Mouse (Mus musculus) heart, postnatal 0 days (tissue): ENCODE data around the gene St6galnac3. TPM values are rescaled to one million over a fixed set of nuclear protein-coding genes. Genes with fewer than 3 reads are reported as not detected.

Experiments used
- ATAC-seq: fragments of 200-750 bp; cut with Nextera tagmentation; 2 replicates; pipeline ENCODE4 v1.8.0; 2017; ENCODE audit warnings: low read depth, moderate number of reproducible peaks, moderate library complexity; ENCODE audit not compliant: insufficient read depth
- DNase-seq: peaks from one replicate; pipeline ENCODE4 v3.0.0-alpha.2; 2016; ENCODE audit warnings: low spot score
- H3K27ac ChIP-seq: fragments of 300-500 bp; sonication (generic); 2 replicates; pipeline ENCODE4 v1.5.1; 2014; ENCODE audit warnings: low read depth, mild to moderate bottlenecking
- H3K27me3 ChIP-seq: fragments of 300-500 bp; sonication (generic); 2 replicates; pipeline ENCODE4 v1.6.1; 2014; ENCODE audit warnings: low read length, mixed read lengths; ENCODE audit not compliant: control insufficient read depth, insufficient read depth
- H3K36me3 ChIP-seq: fragments of 300-500 bp; sonication (generic); replicated peaks from 2 replicates; pipeline ENCODE4 v1.6.1; 2014; ENCODE audit warnings: low read length, mixed read lengths; ENCODE audit not compliant: control insufficient read depth, insufficient read depth
- H3K4me1 ChIP-seq: fragments of 300-500 bp; sonication (generic); 2 replicates; pipeline ENCODE4 v1.6.1; 2014; ENCODE audit warnings: antibody characterized with exemption; ENCODE audit not compliant: control insufficient read depth, insufficient read depth
- H3K4me2 ChIP-seq: fragments of 300-500 bp; sonication (generic); 2 replicates; pipeline ENCODE4 v1.6.1; 2014; ENCODE audit warnings: low read depth, mild to moderate bottlenecking, low read length, moderate library complexity
- H3K4me3 ChIP-seq: fragments of 300-500 bp; sonication (generic); 2 replicates; pipeline ENCODE4 v1.5.1; 2014; ENCODE audit warnings: low read depth, low read length
- H3K9ac ChIP-seq: fragments of 300-500 bp; sonication (generic); replicated peaks from 2 replicates; pipeline ENCODE4 v1.6.1; 2014; ENCODE audit warnings: low read depth, low read length, mixed read lengths
- H3K9me3 ChIP-seq: fragments of 300-500 bp; sonication (generic); replicated peaks from 2 replicates; pipeline ENCODE4 v1.6.1; 2016; ENCODE audit warnings: low read length; ENCODE audit not compliant: control insufficient read depth
- CTCF ChIP-seq: IDR thresholded peaks from 2 replicates; pipeline ENCODE4 v1.5.1; 2016; ENCODE audit warnings: antibody characterized with exemption, control low read depth, low read depth
- EP300 ChIP-seq: IDR thresholded peaks from 2 replicates; pipeline ENCODE4 v1.6.1; 2016; ENCODE audit warnings: antibody characterized with exemption, low read depth
- WGBS: fragments of 180-500 bp; shearing (Covaris S2); extraction: QIAGEN DNeasy Blood & Tissue Kit; methylation state at CpG from one replicate; pipeline ENCODE4 v1.1.7; 2014; 5-methylcytosine and 5-hydroxymethylcytosine counted together
- polyA plus RNA-seq: library from polyadenylated mRNA; unstranded; fragments of >200 nt; fragmentation: Nextera tagmentation; extraction: Ambion mirVana; gene quantifications from 2 replicates; pipeline ENCODE4 v1.2.1, GENCODE M21; 2015
- total RNA-seq: library from RNA; depleted of rRNA; stranded (reverse); fragments of >200 nt; gene quantifications from 2 replicates; pipeline ENCODE4 v1.2.3, GENCODE M21; 2014; ENCODE audit warnings: low replicate concordance

The St6galnac3 gene
- total and polyA plus RNA-seq, 2 experiments from 2014 or later: 9.7 to 22.5 TPM

GRCm38 (mm10) chr3:153176749-153177148 is 548.2 kb downstream of the St6galnac3 start:
- TF ChIP-seq EP300 (no peak), CTCF (no peak)
- Histone ChIP-seq H3K9me3 (no peaks in the 10 kb centered on the region), H3K4me3 (no peak overlapping the region), H3K27ac (no peak overlapping the region), H3K4me2 (no peak overlapping the region), H3K4me1 (no peaks in the 10 kb centered on the region), H3K9ac (no peak overlapping the region), H3K27me3 (no peaks in the 10 kb centered on the region), H3K36me3 (no peaks in the 10 kb centered on the region)
- 71% methylated on average over 4 of the region's 4 CpGs for WGBS
- DNase-seq: no peak
- no peak for ATAC-seq

GRCm38 (mm10) chr3:153176325-153176724 is 548.6 kb downstream of the St6galnac3 start:
- Histone ChIP-seq H3K27ac (no peak overlapping the region), H3K27me3 (no peaks in the 10 kb centered on the region), H3K9me3 (no peaks in the 10 kb centered on the region), H3K36me3 (no peaks in the 10 kb centered on the region), H3K9ac (no peak overlapping the region), H3K4me1 (no peaks in the 10 kb centered on the region), H3K4me3 (no peak overlapping the region), H3K4me2 (no peak overlapping the region)
- ATAC-seq: no peak
- WGBS: 55% methylated on average over 6 of the region's 6 CpGs
- TF ChIP-seq CTCF: no peak
- DNase-seq: no peak

- Histone ChIP-seq H3K4me1 (no peaks in the 10 kb centered on the region), H3K9ac (no peak overlapping the region), H3K4me3 (no peak overlapping the region), H3K27me3 (no peaks in the 10 kb centered on the region), H3K4me2 (no peak overlapping the region), H3K27ac (no peak overlapping the region), H3K36me3 (no peaks in the 10 kb centered on the region), H3K9me3 (no peaks in the 10 kb centered on the region)
- ATAC-seq (no peak), DNase-seq (no peak)
- no peak for TF ChIP-seq EP300
- no peak for TF ChIP-seq CTCF
- WGBS: 69% methylated on average over 11 of the region's 11 CpGs
Observed at GRCm38 (mm10) chr3:153174336-153175033, 550.5 kb downstream of the St6galnac3 start.

GRCm38 (mm10) chr3:153173567-153173966 is 551.4 kb downstream of the St6galnac3 start:
- Histone ChIP-seq H3K27me3 (no peaks in the 10 kb centered on the region), H3K9me3 (no peaks in the 10 kb centered on the region), H3K4me1 (no peaks in the 10 kb centered on the region), H3K4me2 (no peak overlapping the region), H3K4me3 (no peak overlapping the region), H3K27ac (no peak overlapping the region), H3K9ac (no peak overlapping the region), H3K36me3 (no peaks in the 10 kb centered on the region)
- TF ChIP-seq EP300 (no peak), CTCF (no peak)
- WGBS: 69% methylated on average over 2 of the region's 2 CpGs
- no peak for DNase-seq
- no peak for ATAC-seq

- WGBS: 84% methylated on average over 4 of the region's 4 CpGs
- no peaks in the 10 kb centered on the region for H3K27me3 ChIP-seq
- no peak overlapping the region for H3K27ac ChIP-seq
- H3K4me2 ChIP-seq: no peak overlapping the region
- TF ChIP-seq EP300 (no peak), CTCF (no peak)
- no peaks in the 10 kb centered on the region for H3K36me3 ChIP-seq
- no peaks in the 10 kb centered on the region for H3K9me3 ChIP-seq
- no peaks in the 10 kb centered on the region for H3K4me1 ChIP-seq
- DNase-seq (no peak), ATAC-seq (no peak)
- no peak overlapping the region for H3K9ac ChIP-seq
- H3K4me3 ChIP-seq: no peak overlapping the region
Observed at GRCm38 (mm10) chr3:153170146-153170545, 554.8 kb downstream of the St6galnac3 start.

- H3K4me1 ChIP-seq: no peaks in the 10 kb centered on the region
- TF ChIP-seq EP300 (no peak), CTCF (no peak)
- H3K27me3 ChIP-seq: no peaks in the 10 kb centered on the region
- no peaks in the 10 kb centered on the region for H3K36me3 ChIP-seq
- no peak for DNase-seq
- H3K4me2 ChIP-seq: no peak overlapping the region
- H3K4me3 ChIP-seq: no peak overlapping the region
- 81% methylated on average over 11 of the region's 11 CpGs for WGBS
- H3K27ac ChIP-seq: no peak overlapping the region
- H3K9ac ChIP-seq: no peak overlapping the region
- ATAC-seq: no peak
- no peaks in the 10 kb centered on the region for H3K9me3 ChIP-seq
Observed at GRCm38 (mm10) chr3:153169744-153170143, 555.2 kb downstream of the St6galnac3 start.
